Mouse (Mus musculus) myocyte (in vitro differentiated cells): ENCODE results near the gene Fosb. TPM values are rescaled to one million over a fixed set of nuclear protein-coding genes. Genes with fewer than 3 reads are reported as not detected.
A peak's percentile ranks its signal among the peaks of the same experiment; 100 is the strongest.

Source experiments
- H3K27me3 ChIP-seq: one replicate; pipeline ENCODE4 v1.6.1; 2011; ENCODE audit not compliant: control insufficient read depth, insufficient read depth, insufficient read length
- H3K36me3 ChIP-seq: one replicate; pipeline ENCODE4 v1.6.1; 2011; ENCODE audit not compliant: control insufficient read depth, insufficient read depth
- H3K4me2 ChIP-seq: one replicate; pipeline ENCODE4 v1.6.1; 2011; ENCODE audit warnings: low read depth, control low read depth
- H3K4me3 ChIP-seq: one replicate; pipeline ENCODE4 v1.5.1; 2011; ENCODE audit warnings: mild to moderate bottlenecking, control low read depth, moderate library complexity
- H3K79me2 ChIP-seq: one replicate; pipeline ENCODE4 v1.6.1; 2011; ENCODE audit not compliant: control insufficient read depth, insufficient read depth
- H3ac ChIP-seq: one replicate; pipeline ENCODE4 v1.6.1; 2011; ENCODE audit not compliant: control insufficient read depth, insufficient read length
- CEBPB ChIP-seq: IDR thresholded peaks from 2 replicates; pipeline ENCODE4 v1.6.1; 2011; ENCODE audit warnings: mild to moderate bottlenecking, moderate library complexity; ENCODE audit not compliant: poor library complexity, insufficient read depth, severe bottlenecking
- E2F4 ChIP-seq: IDR thresholded peaks from one replicate; pipeline ENCODE4 v1.6.1; 2011; ENCODE audit warnings: mild to moderate bottlenecking, control low read depth, moderate library complexity; ENCODE audit not compliant: insufficient read depth
- MAX ChIP-seq: IDR thresholded peaks from one replicate; pipeline ENCODE4 v1.6.1; 2011; ENCODE audit warnings: low read depth, mild to moderate bottlenecking, control low read depth
- MYOD1 ChIP-seq, 3 experiments: IDR thresholded peaks; one replicate each; pipeline ENCODE4 v1.6.1; 2011; ENCODE audit warnings: control low read depth in 2 of 3, low read depth in 2 of 3, mild to moderate bottlenecking in 2 of 3, moderate library complexity in 1 of 3; ENCODE audit not compliant: insufficient read length in 2 of 3, control insufficient read depth in 1 of 3
- MYOG ChIP-seq, 3 experiments: IDR thresholded peaks; one replicate each; pipeline ENCODE4 v1.6.1; 2011; ENCODE audit warnings: control low read depth in 2 of 3, low read depth in 2 of 3, mild to moderate bottlenecking in 2 of 3; ENCODE audit not compliant: insufficient read length in 2 of 3, control insufficient read depth in 1 of 3, insufficient read depth in 1 of 3
- POLR2A ChIP-seq: IDR thresholded peaks from one replicate; pipeline ENCODE4 v1.6.1; 2011; ENCODE audit warnings: low read depth, mild to moderate bottlenecking, control low read depth, moderate library complexity; ENCODE audit not compliant: insufficient read length
- POLR2AphosphoS2 ChIP-seq: IDR thresholded peaks from one replicate; pipeline ENCODE4 v1.6.1; 2011; ENCODE audit warnings: low read depth, control low read depth; ENCODE audit not compliant: insufficient read length
- REST ChIP-seq: IDR thresholded peaks from one replicate; pipeline ENCODE4 v1.6.1; 2011; ENCODE audit warnings: mild to moderate bottlenecking, control low read depth, moderate library complexity; ENCODE audit not compliant: insufficient read depth, insufficient read length
- SRF ChIP-seq: IDR thresholded peaks from one replicate; pipeline ENCODE4 v1.6.1; 2011; ENCODE audit warnings: low read depth; ENCODE audit not compliant: control insufficient read depth, insufficient read length
- TCF12 ChIP-seq: IDR thresholded peaks from one replicate; pipeline ENCODE4 v1.6.1; 2011; ENCODE audit warnings: mild to moderate bottlenecking, control low read depth; ENCODE audit not compliant: poor library complexity, insufficient read depth, severe bottlenecking
- TCF3 ChIP-seq: IDR thresholded peaks from one replicate; pipeline ENCODE4 v1.6.1; 2011; ENCODE audit warnings: low read depth, control low read depth; ENCODE audit not compliant: insufficient read length
- USF1 ChIP-seq: IDR thresholded peaks from one replicate; pipeline ENCODE4 v1.6.1; 2011; ENCODE audit warnings: low read depth, mild to moderate bottlenecking, control low read depth, moderate library complexity
- polyA plus RNA-seq: library from polyadenylated mRNA; unstranded; fragments of >200 nt; fragmentation: generic; extraction: Trizol; gene quantifications from one replicate; pipeline ENCODE4 v1.2.1, GENCODE M21; 2012; ENCODE audit warnings: missing spikeins

Fosb gene
- polyA plus RNA-seq, 1 experiment, result 0.82 TPM

- Histone ChIP-seq H3K79me2 (no peaks in the 10 kb centered on the region), H3K4me3 (peak overlapping the region; percentile 26), H3K36me3 (no peaks in the 10 kb centered on the region), H3ac (no peak overlapping the region), H3K4me2 (peak overlapping the region; percentile 100), H3K27me3 (no peaks in the 10 kb centered on the region)
- TF ChIP-seq SRF (no peak), CEBPB (0 out of 2 replicates have a peak, but pooled peaks have one; percentile 29), TCF3 (no peak), POLR2AphosphoS2 (peak; percentile 68), REST (no peak), E2F4 (peak; percentile 50), POLR2A (peak; percentile 76)
These were observed 17.3 kb upstream of the Fosb start for GRCm38 (mm10) chr7:19327128-19327527.

GRCm38 (mm10) chr7:19326359-19326758, 16.5 kb upstream of the Fosb start:
- Histone ChIP-seq H3K27me3 (no peaks in the 10 kb centered on the region), H3K36me3 (no peaks in the 10 kb centered on the region), H3K79me2 (no peaks in the 10 kb centered on the region), H3K4me2 (peak overlapping the region; percentile 100), H3ac (no peak overlapping the region), H3K4me3 (peak overlapping the region; percentile 26)
- TF ChIP-seq MAX, result no peak
- peak; percentile 31 for TF ChIP-seq POLR2A

- H3K79me2 ChIP-seq, result no peaks in the 10 kb centered on the region
- no peak overlapping the region for H3ac ChIP-seq
- no peak overlapping the region for H3K4me3 ChIP-seq
- H3K4me2 ChIP-seq, result peak overlapping the region; percentile 38
- no peaks in the 10 kb centered on the region for H3K27me3 ChIP-seq
- no peak for TF ChIP-seq E2F4
- no peak for TF ChIP-seq TCF12
- no peak for TF ChIP-seq POLR2A
- TF ChIP-seq MYOG (IDR thresholded peaks at IDR 0.05; ENCODE audit: control insufficient read depth in 1 of 3, insufficient read depth in 1 of 3, insufficient read length in 2 of 3, low read depth in 2 of 3), result no peak
- TF ChIP-seq REST, result no peak
- no peaks in the 10 kb centered on the region for H3K36me3 ChIP-seq
These were observed 15.7 kb upstream of the Fosb start for GRCm38 (mm10) chr7:19325262-19326199.

DNA sequence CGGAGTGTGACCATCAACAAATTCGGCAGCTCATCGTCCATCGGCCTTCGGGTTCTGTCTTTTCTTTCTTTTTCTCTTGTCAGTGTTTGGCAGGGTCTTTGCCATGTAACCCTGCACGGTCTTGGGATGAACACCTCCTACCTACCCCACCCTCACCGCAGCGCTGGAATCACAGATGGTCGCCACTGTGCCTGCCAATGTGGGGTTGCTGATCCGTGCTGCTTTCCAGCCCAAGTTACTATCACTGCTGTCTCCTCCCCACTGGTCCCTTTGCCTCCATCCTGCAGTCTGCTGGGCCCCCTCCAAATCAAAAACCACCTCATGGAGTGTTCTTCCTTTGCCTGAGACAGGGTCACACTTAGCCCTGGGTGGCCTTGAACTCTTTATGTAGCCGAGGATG, 14.4 kb upstream of the Fosb start:
- no peak for TF ChIP-seq E2F4
- TF ChIP-seq POLR2AphosphoS2, result no peak
- no peak for TF ChIP-seq POLR2A
- TF ChIP-seq REST, result no peak
- no peak for TF ChIP-seq MAX
- TF ChIP-seq USF1, result no peak
- no peak for TF ChIP-seq MYOD1 (IDR thresholded peaks at IDR 0.05; ENCODE audit: control insufficient read depth in 1 of 3, insufficient read length in 2 of 3, low read depth in 2 of 3)
- no peak for TF ChIP-seq CEBPB
- no peak for TF ChIP-seq SRF
- Histone ChIP-seq H3K4me2 (no peak overlapping the region), H3K27me3 (no peaks in the 10 kb centered on the region), H3K79me2 (no peaks in the 10 kb centered on the region), H3K4me3 (no peak overlapping the region), H3ac (no peak overlapping the region), H3K36me3 (no peaks in the 10 kb centered on the region)

GRCm38 (mm10) chr7:19322489-19322888, 12.6 kb upstream of the Fosb start:
- Histone ChIP-seq H3ac (no peak overlapping the region), H3K79me2 (no peaks in the 10 kb centered on the region), H3K4me3 (no peak overlapping the region), H3K4me2 (no peak overlapping the region), H3K27me3 (no peaks in the 10 kb centered on the region), H3K36me3 (no peaks in the 10 kb centered on the region)
- TF ChIP-seq TCF3 (no peak), MAX (no peak), POLR2A (no peak), MYOD1 (IDR thresholded peaks at IDR 0.05; ENCODE audit: control insufficient read depth in 1 of 3, insufficient read length in 2 of 3, low read depth in 2 of 3) (no peak), SRF (no peak), POLR2AphosphoS2 (no peak), USF1 (no peak), TCF12 (no peak), REST (no peak), CEBPB (no peak), E2F4 (no peak), MYOG (IDR thresholded peaks at IDR 0.05; ENCODE audit: control insufficient read depth in 1 of 3, insufficient read depth in 1 of 3, insufficient read length in 2 of 3, low read depth in 2 of 3) (no peak)
